Mouse (Mus musculus): ENCODE measurements around the gene Acsm4.
"Not testable (repeated sequence)": the region's sequence is repeated elsewhere in the genome, so short reads cannot be mapped to it uniquely, and the experiment has no call there.

Acsm4 gene

GRCm38 (mm10) chr7:119689726-119690125 lies at the start of gene Acsm4:
Gene Acsm4, plus strand, starts transcription at chr7:119690026.
- no peak for DNase-seq (ENCODE audit: low read depth, low spot score)

GRCm38 (mm10) chr7:119642307-119642706 lies 47.5 kb upstream of the Acsm4 start:
- no peak for DNase-seq (ENCODE audit: low read depth, low spot score)

- DNase-seq (ENCODE audit: low read depth, low spot score): no peak
These were observed 21.9 kb upstream of the Acsm4 start for GRCm38 (mm10) chr7:119667893-119668292.

GRCm38 (mm10) chr7:119670395-119670794 lies 19.4 kb upstream of the Acsm4 start:
- no peak for DNase-seq (ENCODE audit: low read depth, low spot score)

GRCm38 (mm10) chr7:119670925-119671324 lies 18.9 kb upstream of the Acsm4 start:
- no peak for DNase-seq (ENCODE audit: low read depth, low spot score)

- DNase-seq (ENCODE audit: low read depth, low spot score): peak; percentile 75
These were observed 16.4 kb upstream of the Acsm4 start for GRCm38 (mm10) chr7:119673465-119673864.

- DNase-seq (ENCODE audit: low read depth, low spot score): no peak
These were observed 9.7 kb upstream of the Acsm4 start for GRCm38 (mm10) chr7:119680107-119680506.

- DNase-seq (ENCODE audit: low read depth, low spot score): no peak
These were observed 7.1 kb upstream of the Acsm4 start for GRCm38 (mm10) chr7:119682699-119683098.

GRCm38 (mm10) chr7:119692302-119692701 lies 2.5 kb downstream of the Acsm4 start:
- DNase-seq (ENCODE audit: low read depth, low spot score): no peak

- DNase-seq (ENCODE audit: low read depth, low spot score): no peak
These were observed 5.1 kb downstream of the Acsm4 start for GRCm38 (mm10) chr7:119694926-119695325.

- no peak for DNase-seq (ENCODE audit: low read depth, low spot score)
These were observed 24.3 kb downstream of the Acsm4 start for GRCm38 (mm10) chr7:119714111-119714510.

- peak; percentile 96 for DNase-seq (ENCODE audit: low read depth, low spot score)
These were observed 30.6 kb downstream of the Acsm4 start, which contains the start of gene Thumpd1 for GRCm38 (mm10) chr7:119720253-119720946. Gene Thumpd1, minus strand, starts transcription at chr7:119720798.

- DNase-seq (ENCODE audit: low read depth, low spot score): no peak
These were observed 31.1 kb downstream of the Acsm4 start for GRCm38 (mm10) chr7:119720947-119721310.

- no peak for DNase-seq (ENCODE audit: low read depth, low spot score)
These were observed 37.8 kb downstream of the Acsm4 start for GRCm38 (mm10) chr7:119727621-119728020.

- peak; percentile 21 for DNase-seq (ENCODE audit: low read depth, low spot score)
These were observed 41.4 kb downstream of the Acsm4 start for GRCm38 (mm10) chr7:119731262-119731661.

GRCm38 (mm10) chr7:119738877-119739276 lies 49.1 kb downstream of the Acsm4 start:
- no peak for DNase-seq (ENCODE audit: low read depth, low spot score)

- not testable (repeated sequence) for DNase-seq (ENCODE audit: low read depth, low spot score)
These were observed 50.1 kb downstream of the Acsm4 start for GRCm38 (mm10) chr7:119739798-119740468.

GRCm38 (mm10) chr7:119744321-119744720 lies 54.5 kb downstream of the Acsm4 start:
- DNase-seq (ENCODE audit: low read depth, low spot score): peak; percentile 52

- DNase-seq (ENCODE audit: low read depth, low spot score): no peak
These were observed 56.0 kb downstream of the Acsm4 start for GRCm38 (mm10) chr7:119745869-119746268.

GRCm38 (mm10) chr7:119748761-119749160 lies 58.9 kb downstream of the Acsm4 start:
- no peak for DNase-seq (ENCODE audit: low read depth, low spot score)

GRCm38 (mm10) chr7:119749942-119750341 lies 60.1 kb downstream of the Acsm4 start:
- no peak for DNase-seq (ENCODE audit: low read depth, low spot score)

- DNase-seq (ENCODE audit: low read depth, low spot score): no peak
These were observed 63.9 kb downstream of the Acsm4 start for GRCm38 (mm10) chr7:119753696-119754095.

GRCm38 (mm10) chr7:119760527-119760951 lies 70.7 kb downstream of the Acsm4 start, which contains the start of gene Acsm3:
Gene Acsm3, plus strand, starts transcription at chr7:119760923.
- DNase-seq (ENCODE audit: low read depth, low spot score): no peak
